Mouse (Mus musculus) liver, adult 2 months (tissue): ENCODE data around the gene Ppil1.

ENCODE experiments used
- CTCF ChIP-seq: fragments of 200-500 bp; IDR thresholded peaks from 2 replicates; pipeline ENCODE4 v1.5.1; 2011; ENCODE audit warnings: low read depth, low read length, control low read depth
- POLR2A ChIP-seq: fragments of 200-500 bp; IDR thresholded peaks from 2 replicates; pipeline ENCODE4 v1.6.1; 2011; ENCODE audit warnings: low read length, control low read depth; ENCODE audit not compliant: insufficient read depth; ENCODE audit errors: extremely low read depth

- TF ChIP-seq CTCF = no peak
- TF ChIP-seq POLR2A = no peak
Measured at GRCm38 (mm10) chr17:29311602-29312001, 47.6 kb upstream of the Ppil1 start.
